Mouse (Mus musculus) embryonic facial prominence, embryonic 11.5 days (tissue): Measurements from ENCODE around the gene Creg1. TPM values are rescaled to one million over a fixed set of nuclear protein-coding genes. Genes with fewer than 3 reads are reported as not detected.

Experiments
- ATAC-seq: fragments of 200-750 bp; cut with Nextera tagmentation; replicated peaks from 2 replicates; pipeline ENCODE4 v1.8.0; 2017; ENCODE audit warnings: low read depth; ENCODE audit not compliant: insufficient number of reproducible peaks, low FRiP score, low TSS enrichment
- DNase-seq: peaks from one replicate; pipeline ENCODE4 v3.0.0-alpha.2; 2015; ENCODE audit warnings: low spot score
- H3K27ac ChIP-seq: fragments of 300-500 bp; sonication (generic); replicated peaks from 2 replicates; pipeline ENCODE4 v1.5.1; 2014; ENCODE audit warnings: mild to moderate bottlenecking, low read depth, low read length, control low read depth
- H3K27me3 ChIP-seq: fragments of 300-500 bp; sonication (generic); 2 replicates; pipeline ENCODE4 v1.6.1; 2014; ENCODE audit warnings: mild to moderate bottlenecking, low read length, moderate library complexity, mixed read lengths; ENCODE audit not compliant: control insufficient read depth, insufficient read depth
- H3K36me3 ChIP-seq: fragments of 300-500 bp; sonication (generic); replicated peaks from 2 replicates; pipeline ENCODE4 v1.6.1; 2014; ENCODE audit warnings: low read depth, mild to moderate bottlenecking, low read length, moderate library complexity, mixed read lengths; ENCODE audit not compliant: control insufficient read depth, insufficient read depth
- H3K4me1 ChIP-seq: fragments of 300-500 bp; sonication (generic); 2 replicates; pipeline ENCODE4 v1.6.1; 2014; ENCODE audit warnings: low read length, mixed read lengths; ENCODE audit not compliant: control insufficient read depth, insufficient read depth
- H3K4me2 ChIP-seq: fragments of 300-500 bp; sonication (generic); 2 replicates; pipeline ENCODE4 v1.6.1; 2014; ENCODE audit warnings: low read depth, mild to moderate bottlenecking, control low read depth, low read length, moderate library complexity
- H3K4me3 ChIP-seq: fragments of 300-500 bp; sonication (generic); 2 replicates; pipeline ENCODE4 v1.5.1; 2014; ENCODE audit warnings: low read depth, low read length, control low read depth
- H3K9ac ChIP-seq: fragments of 300-500 bp; sonication (generic); replicated peaks from 2 replicates; pipeline ENCODE4 v1.6.1; 2014; ENCODE audit warnings: mild to moderate bottlenecking, control low read depth, low read length
- H3K9me3 ChIP-seq: fragments of 300-500 bp; sonication (generic); replicated peaks from 2 replicates; pipeline ENCODE4 v1.6.1; 2016; ENCODE audit warnings: mild to moderate bottlenecking, low read length, inconsistent platforms, mixed read lengths; ENCODE audit not compliant: control insufficient read depth
- WGBS: fragments of 180-500 bp; shearing (Covaris S2); extraction: QIAGEN DNeasy Blood & Tissue Kit; methylation state at CpG from one replicate; pipeline ENCODE4 v1.1.7; 2014; 5-methylcytosine and 5-hydroxymethylcytosine counted together
- polyA plus RNA-seq: library from polyadenylated mRNA; unstranded; fragments of >200 nt; fragmentation: Nextera tagmentation; extraction: Ambion mirVana; gene quantifications from 2 replicates; pipeline ENCODE4 v1.2.1, GENCODE M21; 2014

Gene Creg1
- polyA plus RNA-seq, 1 experiment from 2014 or later: 45.8 TPM

GRCm38 (mm10) chr1:165766295-165766890 lies 2.8 kb downstream of the Creg1 start:
- DNase-seq (no peak), ATAC-seq (no peak)
- no peaks in the 10 kb centered on the region for H3K9me3 ChIP-seq
- H3K4me3 ChIP-seq: no peak overlapping the region
- H3K4me2 ChIP-seq: no peak overlapping the region
- 84% methylated on average over 7 of the region's 7 CpGs for WGBS
- no peaks in the 10 kb centered on the region for H3K36me3 ChIP-seq
- H3K9ac ChIP-seq: no peak overlapping the region
- no peaks in the 10 kb centered on the region for H3K27me3 ChIP-seq
- H3K27ac ChIP-seq: no peak overlapping the region
- H3K4me1 ChIP-seq: no peaks in the 10 kb centered on the region

GRCm38 (mm10) chr1:165768894-165769512 lies 5.5 kb downstream of the Creg1 start:
- WGBS: 78% methylated on average over 9 of the region's 9 CpGs
- Histone ChIP-seq H3K9me3 (no peaks in the 10 kb centered on the region), H3K4me2 (no peak overlapping the region), H3K27ac (no peak overlapping the region), H3K4me3 (no peak overlapping the region), H3K9ac (no peak overlapping the region), H3K27me3 (no peaks in the 10 kb centered on the region), H3K36me3 (no peaks in the 10 kb centered on the region), H3K4me1 (no peaks in the 10 kb centered on the region)
- DNase-seq (no peak), ATAC-seq (no peak)

- Histone ChIP-seq H3K27ac (no peak overlapping the region), H3K9me3 (no peaks in the 10 kb centered on the region), H3K4me2 (no peak overlapping the region), H3K4me3 (no peak overlapping the region), H3K9ac (no peak overlapping the region), H3K4me1 (no peaks in the 10 kb centered on the region), H3K27me3 (no peaks in the 10 kb centered on the region), H3K36me3 (no peaks in the 10 kb centered on the region)
- DNase-seq (no peak), ATAC-seq (no peak)
- WGBS: 78% methylated on average over 10 of the region's 10 CpGs
Measured at GRCm38 (mm10) chr1:165770181-165770759, 6.7 kb downstream of the Creg1 start.

GRCm38 (mm10) chr1:165771491-165771897 lies 7.9 kb downstream of the Creg1 start:
- Histone ChIP-seq H3K9ac (no peak overlapping the region), H3K36me3 (no peaks in the 10 kb centered on the region), H3K4me3 (no peak overlapping the region), H3K4me2 (no peak overlapping the region), H3K9me3 (no peaks in the 10 kb centered on the region), H3K27me3 (no peaks in the 10 kb centered on the region), H3K27ac (no peak overlapping the region), H3K4me1 (no peaks in the 10 kb centered on the region)
- under 1% methylated on average over 12 of the region's 12 CpGs for WGBS
- peak; percentile 64 for ATAC-seq
- peak; percentile 85 for DNase-seq

GRCm38 (mm10) chr1:165771998-165772397 lies 8.5 kb downstream of the Creg1 start:
- H3K9me3 ChIP-seq: no peaks in the 10 kb centered on the region
- ATAC-seq (no peak), DNase-seq (no peak)
- no peaks in the 10 kb centered on the region for H3K27me3 ChIP-seq
- no peak overlapping the region for H3K27ac ChIP-seq
- H3K4me2 ChIP-seq: no peak overlapping the region
- H3K36me3 ChIP-seq: no peaks in the 10 kb centered on the region
- H3K4me3 ChIP-seq: no peak overlapping the region
- H3K9ac ChIP-seq: no peak overlapping the region
- WGBS: 54% methylated on average over 9 of the region's 9 CpGs
- H3K4me1 ChIP-seq: no peaks in the 10 kb centered on the region

GRCm38 (mm10) chr1:165775518-165776294 lies 12.2 kb downstream of the Creg1 start:
- Histone ChIP-seq H3K4me2 (no peak overlapping the region), H3K27me3 (no peaks in the 10 kb centered on the region), H3K9me3 (no peaks in the 10 kb centered on the region), H3K4me1 (no peaks in the 10 kb centered on the region), H3K27ac (no peak overlapping the region), H3K9ac (no peak overlapping the region), H3K4me3 (no peak overlapping the region), H3K36me3 (no peaks in the 10 kb centered on the region)
- WGBS: 48% methylated on average over 19 of the region's 19 CpGs
- peak; percentile 86 for DNase-seq
- ATAC-seq: no peak

- no peaks in the 10 kb centered on the region for H3K27me3 ChIP-seq
Measured at GRCm38 (mm10) chr1:165779954-165780585, 16.5 kb downstream of the Creg1 start.

More at GRCm38 (mm10) chr1:165779954-165780585, 16.5 kb downstream of the Creg1 start:
- peak overlapping the region; percentile 30 for H3K4me3 ChIP-seq
- no peaks in the 10 kb centered on the region for H3K4me1 ChIP-seq
- no peak overlapping the region for H3K27ac ChIP-seq
- H3K4me2 ChIP-seq: peak overlapping the region; percentile 57
- 5% methylated on average over 13 of the region's 13 CpGs for WGBS
- ATAC-seq (peak; percentile 60), DNase-seq (peak; percentile 78)
- H3K9me3 ChIP-seq: no peaks in the 10 kb centered on the region
- H3K9ac ChIP-seq: peak overlapping the region; percentile 44
- H3K36me3 ChIP-seq: no peaks in the 10 kb centered on the region
